Mouse (Mus musculus): ENCODE measurements around the gene Mboat2.

The Mboat2 gene

GRCm38 (mm10) chr12:24866645-24867044 is 36.0 kb downstream of the Mboat2 start:
- DNase-seq, result no peak

- DNase-seq, result no peak
Observed at GRCm38 (mm10) chr12:24868694-24869093, 38.0 kb downstream of the Mboat2 start.

GRCm38 (mm10) chr12:24869231-24869630 is 38.6 kb downstream of the Mboat2 start:
- DNase-seq, result no peak

- no peak for DNase-seq
Observed at GRCm38 (mm10) chr12:24870901-24871300, 40.2 kb downstream of the Mboat2 start.

- DNase-seq, result peak; percentile 68
Observed at GRCm38 (mm10) chr12:24872264-24872663, 41.6 kb downstream of the Mboat2 start.

- DNase-seq, result no peak
Observed at GRCm38 (mm10) chr12:24872689-24873088, 42.0 kb downstream of the Mboat2 start.

- DNase-seq, result no peak
Observed at GRCm38 (mm10) chr12:24875908-24876307, 45.2 kb downstream of the Mboat2 start.

- DNase-seq, result no peak
Observed at GRCm38 (mm10) chr12:24877231-24877630, 46.6 kb downstream of the Mboat2 start.

- DNase-seq, result no peak
Observed at GRCm38 (mm10) chr12:24878090-24878489, 47.4 kb downstream of the Mboat2 start.

GRCm38 (mm10) chr12:24878735-24879362 is 48.2 kb downstream of the Mboat2 start:
- DNase-seq, result no peak

GRCm38 (mm10) chr12:24879613-24880029 is 48.9 kb downstream of the Mboat2 start:
- no peak for DNase-seq

GRCm38 (mm10) chr12:24883279-24883678 is 52.6 kb downstream of the Mboat2 start:
- no peak for DNase-seq

- no peak for DNase-seq
Observed at GRCm38 (mm10) chr12:24886800-24887199, 56.1 kb downstream of the Mboat2 start.

GRCm38 (mm10) chr12:24889371-24890051 is 58.8 kb downstream of the Mboat2 start:
- no peak for DNase-seq

- DNase-seq, result no peak
Observed at GRCm38 (mm10) chr12:24890158-24890557, 59.5 kb downstream of the Mboat2 start.

GRCm38 (mm10) chr12:24890684-24891459 is 60.2 kb downstream of the Mboat2 start:
- DNase-seq, result no peak

- no peak for DNase-seq
Observed at GRCm38 (mm10) chr12:24892536-24892935, 61.9 kb downstream of the Mboat2 start.

- peak; percentile 86 for DNase-seq
Observed at GRCm38 (mm10) chr12:24893777-24894468, 63.2 kb downstream of the Mboat2 start.

GRCm38 (mm10) chr12:24895352-24895751 is 64.7 kb downstream of the Mboat2 start:
- no peak for DNase-seq

GRCm38 (mm10) chr12:24897354-24897753 is 66.7 kb downstream of the Mboat2 start:
- DNase-seq, result no peak

- no peak for DNase-seq
Observed at GRCm38 (mm10) chr12:24898226-24898625, 67.5 kb downstream of the Mboat2 start.

- no peak for DNase-seq
Observed at GRCm38 (mm10) chr12:24899636-24900035, 69.0 kb downstream of the Mboat2 start.

- DNase-seq, result no peak
Observed at GRCm38 (mm10) chr12:24902736-24903135, 72.1 kb downstream of the Mboat2 start.

All from layer of hippocampus, adult 9-11 months (tissue).